Mouse (Mus musculus) frontal cortex, adult 2 months (tissue): ENCODE results near the gene Ptms. TPM values are rescaled to one million over a fixed set of nuclear protein-coding genes. Genes with fewer than 3 reads are reported as not detected.

Experiments
- DNase-seq, 2 experiments: peaks; one replicate each; pipeline ENCODE4 v3.0.0; 2022; ENCODE audit warnings: low spot score in 1 of 2; ENCODE audit errors: extremely low spot score in 1 of 2
- polyA plus RNA-seq: library from polyadenylated mRNA; depleted of rRNA; stranded (reverse); fragments of >200 nt; gene quantifications from 2 replicates; pipeline ENCODE4 v1.2.3, GENCODE M21; 2012; rRNA removed

Gene Ptms
- polyA plus RNA-seq, result 1,541 and 1,645 TPM in 2 replicates

GRCm38 (mm10) chr6:124919695-124920317 is at the start of gene Ptms:
Ptms (minus strand) TSS chr6:124920103.
- peak; percentile 95 for DNase-seq

- peak in 1 of 2 experiments; percentile 62 for DNase-seq
Measured at GRCm38 (mm10) chr6:124967766-124968165, 47.9 kb upstream of the Ptms start.

- no peak for DNase-seq
Measured at GRCm38 (mm10) chr6:124966466-124967118, 46.7 kb upstream of the Ptms start.

GRCm38 (mm10) chr6:124965747-124966146 is 45.8 kb upstream of the Ptms start:
- no peak for DNase-seq

GRCm38 (mm10) chr6:124965088-124965719 is 45.3 kb upstream of the Ptms start, which contains the start of gene Cops7a:
Cops7a (minus strand) TSS chr6:124965538.
- peak; percentile 83 to 96 for DNase-seq

- DNase-seq, result no peak
Measured at GRCm38 (mm10) chr6:124964638-124965037, 44.7 kb upstream of the Ptms start.

GRCm38 (mm10) chr6:124961021-124961420 is 41.1 kb upstream of the Ptms start:
- DNase-seq, result no peak

GRCm38 (mm10) chr6:124959960-124960359 is 40.1 kb upstream of the Ptms start:
- no peak for DNase-seq

- DNase-seq, result no peak
Measured at GRCm38 (mm10) chr6:124958127-124958526, 38.2 kb upstream of the Ptms start.

- DNase-seq, result no peak
Measured at GRCm38 (mm10) chr6:124955212-124955611, 35.3 kb upstream of the Ptms start.

- DNase-seq, result no peak
Measured at GRCm38 (mm10) chr6:124953991-124954715, 34.2 kb upstream of the Ptms start.

- no peak for DNase-seq
Measured at GRCm38 (mm10) chr6:124943526-124943925, 23.6 kb upstream of the Ptms start.

GRCm38 (mm10) chr6:124941679-124942078 is 21.8 kb upstream of the Ptms start:
- DNase-seq, result no peak

GRCm38 (mm10) chr6:124938554-124938953 is 18.7 kb upstream of the Ptms start:
- DNase-seq, result no peak

GRCm38 (mm10) chr6:124937493-124937892 is 17.6 kb upstream of the Ptms start:
- no peak for DNase-seq

GRCm38 (mm10) chr6:124936681-124937080 is 16.8 kb upstream of the Ptms start:
- no peak for DNase-seq

GRCm38 (mm10) chr6:124934670-124935069 is 14.8 kb upstream of the Ptms start:
- peak in 1 of 2 experiments; percentile 48 for DNase-seq

GRCm38 (mm10) chr6:124933127-124933526 is 13.2 kb upstream of the Ptms start:
- DNase-seq, result no peak

GRCm38 (mm10) chr6:124932314-124932695 is 12.4 kb upstream of the Ptms start:
- DNase-seq, result no peak

- peak; percentile 56 to 62 for DNase-seq
Measured at GRCm38 (mm10) chr6:124931525-124932313, 11.8 kb upstream of the Ptms start.
